Mouse (Mus musculus) neutrophil, adult 5-6 weeks (primary cell): ENCODE results near the gene Pcbp3. TPM values are rescaled to one million over a fixed set of nuclear protein-coding genes. Genes with fewer than 3 reads are reported as not detected.
A peak's percentile ranks its signal among the peaks of the same experiment; 100 is the strongest.

ENCODE experiments used
- ATAC-seq: fragments of 151-379, 151-347 bp; 2 replicates; pipeline ENCODE4 v1.8.0; 2017; ENCODE audit warnings: mild to moderate bottlenecking, moderate TSS enrichment; ENCODE audit not compliant: insufficient number of reproducible peaks, poor library complexity, low FRiP score, severe bottlenecking; ENCODE audit errors: extremely low read depth
- total RNA-seq: library from RNA; stranded (forward); fragments of 200-1000 nt; gene quantifications from 2 replicates; pipeline ENCODE4 v1.2.3, GENCODE M21; 2017

Pcbp3 gene
- total RNA-seq, 1 experiment from 2014 or later, result 3.3 TPM

GRCm38 (mm10) chr10:76872736-76873135, 89.0 kb downstream of the Pcbp3 start:
- no peak for ATAC-seq

GRCm38 (mm10) chr10:76865936-76866335, 95.8 kb downstream of the Pcbp3 start:
- ATAC-seq, result no peak

- ATAC-seq, result no peak
Measured at GRCm38 (mm10) chr10:76860998-76861397, 100.7 kb downstream of the Pcbp3 start.

- ATAC-seq, result no peak
Measured at GRCm38 (mm10) chr10:76859355-76860127, 102.1 kb downstream of the Pcbp3 start.

- ATAC-seq, result no peak
Measured at GRCm38 (mm10) chr10:76857879-76858278, 103.8 kb downstream of the Pcbp3 start.

GRCm38 (mm10) chr10:76846480-76846879, 115.2 kb downstream of the Pcbp3 start:
- no peak for ATAC-seq

- no peak for ATAC-seq
Measured at GRCm38 (mm10) chr10:76844901-76845300, 116.8 kb downstream of the Pcbp3 start.

- no peak for ATAC-seq
Measured at GRCm38 (mm10) chr10:76844365-76844764, 117.3 kb downstream of the Pcbp3 start.

- ATAC-seq, result no peak
Measured at GRCm38 (mm10) chr10:76842087-76842486, 119.6 kb downstream of the Pcbp3 start.

GRCm38 (mm10) chr10:76841220-76841619, 120.5 kb downstream of the Pcbp3 start:
- no peak for ATAC-seq

- no peak for ATAC-seq
Measured at GRCm38 (mm10) chr10:76840566-76840965, 121.1 kb downstream of the Pcbp3 start.

- ATAC-seq, result peak; percentile 48; the same call in 1 of the 2 replicates
Measured at GRCm38 (mm10) chr10:76835497-76836357, 126.0 kb downstream of the Pcbp3 start.

GRCm38 (mm10) chr10:76832841-76833240, 128.8 kb downstream of the Pcbp3 start:
- no peak for ATAC-seq

GRCm38 (mm10) chr10:76831915-76832314, 129.8 kb downstream of the Pcbp3 start:
- no peak for ATAC-seq

GRCm38 (mm10) chr10:76831151-76831550, 130.5 kb downstream of the Pcbp3 start:
- no peak for ATAC-seq

- no peak for ATAC-seq
Measured at GRCm38 (mm10) chr10:76828936-76829335, 132.8 kb downstream of the Pcbp3 start.

GRCm38 (mm10) chr10:76822698-76823097, 139.0 kb downstream of the Pcbp3 start:
- no peak for ATAC-seq

GRCm38 (mm10) chr10:76819321-76819720, 142.4 kb downstream of the Pcbp3 start:
- ATAC-seq, result no peak

GRCm38 (mm10) chr10:76818337-76818736, 143.3 kb downstream of the Pcbp3 start:
- no peak for ATAC-seq

- no peak for ATAC-seq
Measured at GRCm38 (mm10) chr10:76816930-76817329, 144.8 kb downstream of the Pcbp3 start.
